ENCODE assay signal across 21 mouse cellular contexts in the genomic region with DNA sequence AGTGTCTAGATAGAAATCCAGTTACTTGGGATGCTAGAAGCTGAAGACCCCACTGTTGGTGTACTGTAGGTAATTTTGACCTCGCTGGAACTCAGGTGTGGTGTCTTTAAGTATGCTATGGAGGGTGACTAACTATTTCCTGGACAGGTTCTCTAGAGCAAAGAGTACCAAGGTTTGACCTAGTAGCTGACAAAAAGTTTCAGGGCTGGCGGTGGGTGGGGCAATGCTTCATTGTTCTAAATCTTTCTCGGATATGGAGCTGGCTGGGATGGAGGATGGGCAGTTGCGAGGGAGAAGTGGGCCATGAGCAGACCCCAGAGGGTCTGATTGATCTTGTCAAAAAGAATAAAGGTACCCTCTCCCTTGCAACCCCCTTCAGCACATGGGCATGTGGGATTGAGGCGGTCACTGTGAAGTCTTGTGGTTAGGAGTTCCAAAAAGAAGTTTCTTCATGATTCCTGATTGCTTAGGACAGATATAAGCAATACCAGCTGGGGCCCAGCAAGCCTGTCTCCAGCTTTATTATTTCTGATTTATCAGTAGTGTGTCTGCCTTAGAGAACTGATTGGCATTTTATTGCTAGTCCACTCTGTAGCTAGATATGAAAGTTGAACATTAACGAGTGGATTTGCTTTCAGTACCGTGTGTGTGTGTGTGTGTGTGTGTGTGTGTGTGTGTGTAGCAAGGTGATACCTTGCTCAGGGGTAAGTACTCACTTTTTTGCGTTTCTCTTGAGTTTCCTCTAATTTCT.
DNase-seq lines count a peak whose midpoint lies in the region; ATAC-seq lines count a peak whose summit lies in the region.
"Had no signal": no experiment of that assay in that cellular context is flagged by ENCODE, and none has a peak within 500 bp of the region (broad histone marks: within the 10 kb centered on the region; RNA-seq: fewer than 3 reads in every experiment).

No protein-coding gene starts in this region.

- no peaks in the 10 kb centered on the region for H3K36me3 ChIP-seq in embryonic facial prominence, embryonic 11.5 days (replicated peaks; ENCODE audit: control insufficient read depth, insufficient read depth, low read depth, low read length)
- no peaks in the 10 kb centered on the region for H3K36me3 ChIP-seq in embryonic facial prominence, embryonic 10.5 days (replicated peaks)
- no peaks in the 10 kb centered on the region for H3K36me3 ChIP-seq in embryonic facial prominence, embryonic 12.5 days
- H3K36me3 ChIP-seq in intestine, embryonic 16.5 days (ENCODE audit: control insufficient read depth, insufficient read depth, low read length), result no peaks in the 10 kb centered on the region
- H3K36me3 ChIP-seq in stomach, embryonic 15.5 days, result no peaks in the 10 kb centered on the region
- H3K36me3 ChIP-seq: embryonic facial prominence, embryonic 15.5 days; forebrain, embryonic 10.5 days; G1E; heart, embryonic 13.5 days; hindbrain, embryonic 12.5 days had no signal

- ATAC-seq in embryonic facial prominence, embryonic 11.5 days (replicated peaks; ENCODE audit: insufficient number of reproducible peaks, low FRiP score, low TSS enrichment, low read depth), result peak; percentile 73
- no peak for ATAC-seq in embryonic facial prominence, embryonic 12.5 days (ENCODE audit: insufficient number of reproducible peaks, insufficient read depth, low FRiP score, low TSS enrichment)
- peak; percentile 94 for ATAC-seq in intestine, embryonic 16.5 days
- ATAC-seq in stomach, embryonic 15.5 days (ENCODE audit: insufficient read depth, low FRiP score, low read depth), result peak; percentile 86
- ATAC-seq: CD4-positive, CD25-positive, alpha-beta regulatory T cell, adult 4 months; forebrain, embryonic 14.5 days had no signal

- no peaks in the 10 kb centered on the region for H3K27me3 ChIP-seq in embryonic facial prominence, embryonic 11.5 days (ENCODE audit: control insufficient read depth, insufficient read depth, low read length)
- H3K27me3 ChIP-seq in embryonic facial prominence, embryonic 10.5 days (replicated peaks; ENCODE audit: low read depth, poor library complexity, severe bottlenecking), result no peaks in the 10 kb centered on the region
- H3K27me3 ChIP-seq in embryonic facial prominence, embryonic 12.5 days, result no peaks in the 10 kb centered on the region
- no peaks in the 10 kb centered on the region for H3K27me3 ChIP-seq in intestine, embryonic 16.5 days (replicated peaks; ENCODE audit: control insufficient read depth, insufficient read depth, low read length)
- no peaks in the 10 kb centered on the region for H3K27me3 ChIP-seq in stomach, embryonic 15.5 days (replicated peaks)
- H3K27me3 ChIP-seq: embryonic facial prominence, embryonic 15.5 days; heart, embryonic 13.5 days; hindbrain, embryonic 12.5 days had no signal

- H3K9ac ChIP-seq in embryonic facial prominence, embryonic 11.5 days (replicated peaks; ENCODE audit: low read length), result no peak overlapping the region
- H3K9ac ChIP-seq in embryonic facial prominence, embryonic 12.5 days, result no peak overlapping the region
- H3K9ac ChIP-seq in intestine, embryonic 16.5 days (ENCODE audit: low read depth, low read length), result no peak overlapping the region
- H3K9ac ChIP-seq in stomach, embryonic 15.5 days, result no peak overlapping the region
- H3K9ac ChIP-seq: embryonic facial prominence, embryonic 15.5 days; heart, embryonic 13.5 days; hindbrain, embryonic 12.5 days had no signal

- H3K9me3 ChIP-seq in embryonic facial prominence, embryonic 11.5 days (replicated peaks; ENCODE audit: control insufficient read depth, low read length), result no peaks in the 10 kb centered on the region
- no peaks in the 10 kb centered on the region for H3K9me3 ChIP-seq in embryonic facial prominence, embryonic 10.5 days
- H3K9me3 ChIP-seq in embryonic facial prominence, embryonic 12.5 days, result no peaks in the 10 kb centered on the region
- H3K9me3 ChIP-seq in intestine, embryonic 16.5 days (ENCODE audit: control insufficient read depth, low read length), result no peaks in the 10 kb centered on the region
- no peaks in the 10 kb centered on the region for H3K9me3 ChIP-seq in stomach, embryonic 15.5 days
- H3K9me3 ChIP-seq: embryonic facial prominence, embryonic 15.5 days; forebrain, embryonic 10.5 days; G1E; heart, embryonic 13.5 days; hindbrain, embryonic 12.5 days had no signal

- no peaks in the 10 kb centered on the region for H3K4me1 ChIP-seq in embryonic facial prominence, embryonic 11.5 days (ENCODE audit: control insufficient read depth, insufficient read depth, low read length)
- peaks cover 6% of the 10 kb centered on the region; the same call in 1 of the 2 replicates for H3K4me1 ChIP-seq in embryonic facial prominence, embryonic 10.5 days
- H3K4me1 ChIP-seq in embryonic facial prominence, embryonic 12.5 days, result 0 out of 2 replicates have a peak, but pooled peaks cover 5% of the 10 kb centered on the region
- H3K4me1 ChIP-seq in intestine, embryonic 16.5 days (ENCODE audit: control insufficient read depth, insufficient read depth, low read length), result peaks cover 9% of the 10 kb centered on the region; the same call in 1 of the 2 replicates
- no peaks in the 10 kb centered on the region; the same call in 1 of the 2 replicates for H3K4me1 ChIP-seq in stomach, embryonic 15.5 days
- H3K4me1 ChIP-seq: embryonic facial prominence, embryonic 15.5 days; hindbrain, embryonic 12.5 days had no signal

- DNase-seq in embryonic facial prominence, embryonic 11.5 days (ENCODE audit: low spot score), result peak; percentile 67
- no peak for DNase-seq in embryonic facial prominence, embryonic 10.5 days (ENCODE audit: low spot score)
- no peak for DNase-seq in gastrocnemius, postnatal 10 days
- no peak for DNase-seq in frontal cortex, postnatal 25 days (ENCODE audit: low spot score in 2 of 2)
- no peak for DNase-seq in retina, postnatal 1 day
- DNase-seq: adrenal gland, postnatal 10 days; B cell, adult 2 months; cerebellum, adult 11-12 months; heart, postnatal 36 days had no signal

- H3K4me3 ChIP-seq in embryonic facial prominence, embryonic 11.5 days (ENCODE audit: low read depth, low read length), result no peak overlapping the region
- no peak overlapping the region for H3K4me3 ChIP-seq in embryonic facial prominence, embryonic 10.5 days
- no peak overlapping the region for H3K4me3 ChIP-seq in embryonic facial prominence, embryonic 12.5 days
- H3K4me3 ChIP-seq in intestine, embryonic 16.5 days (ENCODE audit: low read length), result no peak overlapping the region
- no peak overlapping the region for H3K4me3 ChIP-seq in stomach, embryonic 15.5 days (replicated peaks)
- H3K4me3 ChIP-seq: embryonic facial prominence, embryonic 15.5 days; erythroblast, embryonic 14.5 days; forebrain, embryonic 10.5 days; heart, embryonic 13.5 days; hindbrain, embryonic 12.5 days had no signal

- no peak overlapping the region for H3K4me2 ChIP-seq in embryonic facial prominence, embryonic 11.5 days (ENCODE audit: low read depth, low read length)
- H3K4me2 ChIP-seq in embryonic facial prominence, embryonic 12.5 days (replicated peaks), result no peak overlapping the region
- H3K4me2 ChIP-seq in intestine, embryonic 16.5 days (ENCODE audit: low read depth, low read length), result peak overlapping the region; percentile 37
- H3K4me2 ChIP-seq in stomach, embryonic 15.5 days, result no peak overlapping the region; the same call in 1 of the 2 replicates
- H3K4me2 ChIP-seq: embryonic facial prominence, embryonic 15.5 days; heart, embryonic 13.5 days; hindbrain, embryonic 12.5 days had no signal

- H3K27ac ChIP-seq in embryonic facial prominence, embryonic 11.5 days (replicated peaks; ENCODE audit: low read depth, low read length), result no peak overlapping the region
- H3K27ac ChIP-seq in embryonic facial prominence, embryonic 10.5 days (replicated peaks), result no peak overlapping the region
- peak overlapping the region; percentile 41; the same call in 1 of the 2 replicates for H3K27ac ChIP-seq in embryonic facial prominence, embryonic 12.5 days
- peak overlapping the region; percentile 79 for H3K27ac ChIP-seq in intestine, embryonic 16.5 days (ENCODE audit: low read length)
- H3K27ac ChIP-seq in stomach, embryonic 15.5 days, result peak overlapping the region; percentile 22; the same call in 1 of the 2 replicates
- H3K27ac ChIP-seq: embryonic facial prominence, embryonic 15.5 days; forebrain, embryonic 10.5 days; heart, embryonic 13.5 days; hindbrain, embryonic 12.5 days; hindbrain, postnatal 0 days had no signal

- WGBS in embryonic facial prominence, embryonic 11.5 days, result 69% methylated on average over 8 of the region's 8 CpGs
- 77% methylated on average over 8 of the region's 8 CpGs for WGBS in embryonic facial prominence, embryonic 10.5 days
- 55% methylated on average over 8 of the region's 8 CpGs for WGBS in embryonic facial prominence, embryonic 12.5 days
- 57% methylated on average over 8 of the region's 8 CpGs for WGBS in intestine, embryonic 16.5 days
- WGBS in stomach, embryonic 15.5 days, result 70% methylated on average over 8 of the region's 8 CpGs

Comparison
In these comparisons a context has a peak if more than half of its experiments do, and no peak if none do; other contexts are left out.
1. H3K27ac ChIP-seq: peak in embryonic facial prominence, embryonic 12.5 days (single experiment), intestine, embryonic 16.5 days (single experiment) and stomach, embryonic 15.5 days (single experiment); none in embryonic facial prominence, embryonic 11.5 days (single experiment) and embryonic facial prominence, embryonic 10.5 days (single experiment).